Mouse (Mus musculus) CD4-positive helper T cell, adult 2 months (primary cell): ENCODE results near the gene A830018L16Rik.
"Not testable (repeated sequence)": the region's sequence is repeated elsewhere in the genome, so short reads cannot be mapped to it uniquely, and the experiment has no call there.

ENCODE experiments used
- DNase-seq: peaks from one replicate; pipeline ENCODE4 v3.0.0-alpha.2; 2012; ENCODE audit warnings: low read depth, missing footprints, low spot score

The A830018L16Rik gene

GRCm38 (mm10) chr1:11997574-11997973, 583.7 kb downstream of the A830018L16Rik start:
- DNase-seq = no peak

GRCm38 (mm10) chr1:12000557-12000956, 586.7 kb downstream of the A830018L16Rik start:
- no peak for DNase-seq

- no peak for DNase-seq
Measured at GRCm38 (mm10) chr1:12008789-12009550, 595.1 kb downstream of the A830018L16Rik start.

- no peak for DNase-seq
Measured at GRCm38 (mm10) chr1:12009551-12009846, 595.6 kb downstream of the A830018L16Rik start.

GRCm38 (mm10) chr1:12010607-12011006, 596.7 kb downstream of the A830018L16Rik start:
- no peak for DNase-seq

GRCm38 (mm10) chr1:12020646-12021045, 606.7 kb downstream of the A830018L16Rik start:
- DNase-seq = not testable (repeated sequence)
